Mouse (Mus musculus) retina, postnatal 7 days (tissue): ENCODE measurements around the gene Mcm2.

Source experiments
- DNase-seq: peaks from one replicate; pipeline ENCODE4 v3.0.0-alpha.2; 2012; ENCODE audit warnings: low read depth, low spot score

Mcm2 gene

DNA sequence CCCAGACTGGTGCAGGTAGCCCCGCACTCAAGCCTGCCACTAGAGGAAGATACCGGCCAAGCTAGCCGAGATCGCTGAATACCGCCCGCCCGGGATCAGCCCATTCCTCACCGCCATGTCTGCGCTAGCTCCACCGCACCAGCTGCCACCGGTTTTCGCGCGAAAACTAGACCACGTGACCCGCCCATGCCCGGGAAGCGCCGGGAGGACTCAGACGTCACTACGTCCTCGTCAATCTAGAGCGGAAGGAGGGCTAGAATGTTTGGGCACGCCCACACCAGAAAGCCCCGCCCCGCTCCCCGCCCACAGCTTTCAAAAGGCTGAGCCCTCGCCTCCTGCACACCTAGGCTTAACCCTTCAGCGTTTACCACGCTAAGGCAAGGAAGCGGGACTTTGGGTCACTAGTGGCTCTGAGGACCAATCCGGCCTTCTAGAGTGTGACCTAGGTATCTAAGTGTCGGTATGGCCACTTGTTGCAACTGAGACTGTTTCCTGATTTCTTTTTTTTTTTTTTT is at the start of gene Mcm2:
Gene Mcm2 (minus strand): TSS at position 247 of the 515 bp plus-strand sequence.
- peak; percentile 93 for DNase-seq

GRCm38 (mm10) chr6:88947771-88948170 is 49.2 kb upstream of the Mcm2 start:
- no peak for DNase-seq

DNA sequence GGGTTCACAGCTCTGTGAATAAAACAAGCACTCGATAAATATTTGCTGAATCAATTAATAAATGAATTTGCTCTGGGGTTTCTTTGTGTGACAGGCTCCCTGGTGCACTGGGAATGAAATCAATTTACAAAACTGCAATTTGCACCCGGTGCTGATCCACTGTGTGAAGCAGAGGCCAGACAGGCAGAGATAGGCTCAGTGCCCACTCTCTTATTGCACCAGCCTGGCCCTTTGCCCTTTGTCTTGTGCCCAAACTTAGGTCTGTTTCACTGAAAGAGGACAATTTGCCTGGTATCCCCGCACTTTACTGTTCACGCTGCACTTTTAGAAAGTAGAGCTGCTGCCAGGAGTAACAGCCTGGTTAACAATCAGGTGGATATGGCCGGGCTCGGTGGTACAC is 47.9 kb upstream of the Mcm2 start:
- no peak for DNase-seq

- DNase-seq, result no peak
These were observed 45.1 kb upstream of the Mcm2 start for GRCm38 (mm10) chr6:88943666-88944065.

GRCm38 (mm10) chr6:88942595-88942994 is 44.0 kb upstream of the Mcm2 start:
- DNase-seq, result no peak

GRCm38 (mm10) chr6:88941628-88942027 is 43.0 kb upstream of the Mcm2 start:
- DNase-seq, result no peak

GRCm38 (mm10) chr6:88940090-88940916 is 41.7 kb upstream of the Mcm2 start:
- no peak for DNase-seq

- DNase-seq, result no peak
These were observed 40.9 kb upstream of the Mcm2 start for GRCm38 (mm10) chr6:88939281-88940089.

DNA sequence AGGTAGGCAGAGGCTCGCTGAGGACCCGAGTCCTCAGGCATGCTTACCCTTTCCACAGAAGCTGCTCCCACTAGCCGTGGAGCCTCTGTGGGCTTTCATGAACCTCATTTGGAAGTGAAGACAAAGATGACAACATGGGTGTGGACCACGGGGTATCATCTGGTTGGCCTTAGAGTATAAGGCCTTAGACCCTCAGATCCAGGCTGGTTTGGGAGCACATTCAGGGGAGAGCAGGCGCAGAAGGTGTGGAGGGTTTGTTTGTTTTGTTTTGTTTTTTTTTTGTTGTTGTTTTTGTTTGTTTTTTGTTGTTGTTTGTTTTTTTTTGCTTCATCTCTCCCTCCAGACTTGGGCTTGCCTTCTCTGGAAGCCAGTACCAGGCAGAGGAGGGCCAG is 40.1 kb upstream of the Mcm2 start:
- no peak for DNase-seq

DNA sequence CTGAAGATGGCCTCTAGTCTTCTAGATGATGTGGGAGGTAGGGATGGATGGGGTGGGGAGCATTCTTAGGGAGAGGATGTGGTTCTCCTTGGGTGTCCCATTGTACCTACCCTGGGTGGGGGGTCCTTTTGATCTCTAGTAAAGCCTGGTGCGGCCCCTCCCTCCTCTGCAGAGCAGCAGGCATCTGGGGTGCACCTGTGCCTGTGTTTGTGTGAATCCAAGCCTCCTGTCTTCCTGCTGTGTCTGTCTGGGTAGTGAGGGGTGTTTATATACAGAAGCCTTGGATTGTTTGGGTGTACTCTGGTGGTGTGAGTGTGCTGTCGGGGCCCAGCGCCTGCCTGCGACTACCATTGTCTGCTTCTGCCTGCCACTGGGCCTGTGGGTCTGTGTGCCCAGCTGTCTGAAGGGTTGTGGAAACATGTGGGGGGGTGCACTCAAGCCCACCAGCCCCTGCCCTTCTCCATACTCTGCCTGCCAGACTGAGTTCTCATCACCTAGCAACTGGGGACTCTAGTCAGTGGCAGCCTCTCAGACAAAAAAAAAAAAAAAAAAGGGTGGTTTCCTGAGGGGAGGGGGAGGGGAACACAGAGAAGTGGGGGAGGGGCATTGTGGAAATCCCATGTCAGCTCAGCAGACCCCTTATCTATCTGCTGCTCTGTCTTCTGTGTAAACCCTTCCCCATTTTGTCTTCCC is 39.5 kb upstream of the Mcm2 start:
- DNase-seq, result no peak

DNA sequence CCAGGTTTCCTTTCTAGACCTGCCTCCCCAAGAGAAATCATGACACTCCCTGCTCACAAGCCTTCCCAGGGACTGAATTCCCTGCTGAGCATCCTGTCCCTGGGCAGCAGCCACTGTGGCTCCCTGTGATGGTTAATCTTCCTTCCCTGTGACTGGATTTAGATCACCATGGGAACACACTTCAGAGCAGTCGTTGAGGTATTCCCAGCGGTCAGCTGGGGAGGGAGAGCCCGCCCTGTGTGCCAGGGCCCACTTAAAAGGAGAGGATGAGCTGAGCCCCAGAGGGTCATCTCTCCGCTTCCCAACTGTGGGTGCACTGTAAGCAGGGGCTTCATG is 38.6 kb upstream of the Mcm2 start:
- DNase-seq, result no peak

DNA sequence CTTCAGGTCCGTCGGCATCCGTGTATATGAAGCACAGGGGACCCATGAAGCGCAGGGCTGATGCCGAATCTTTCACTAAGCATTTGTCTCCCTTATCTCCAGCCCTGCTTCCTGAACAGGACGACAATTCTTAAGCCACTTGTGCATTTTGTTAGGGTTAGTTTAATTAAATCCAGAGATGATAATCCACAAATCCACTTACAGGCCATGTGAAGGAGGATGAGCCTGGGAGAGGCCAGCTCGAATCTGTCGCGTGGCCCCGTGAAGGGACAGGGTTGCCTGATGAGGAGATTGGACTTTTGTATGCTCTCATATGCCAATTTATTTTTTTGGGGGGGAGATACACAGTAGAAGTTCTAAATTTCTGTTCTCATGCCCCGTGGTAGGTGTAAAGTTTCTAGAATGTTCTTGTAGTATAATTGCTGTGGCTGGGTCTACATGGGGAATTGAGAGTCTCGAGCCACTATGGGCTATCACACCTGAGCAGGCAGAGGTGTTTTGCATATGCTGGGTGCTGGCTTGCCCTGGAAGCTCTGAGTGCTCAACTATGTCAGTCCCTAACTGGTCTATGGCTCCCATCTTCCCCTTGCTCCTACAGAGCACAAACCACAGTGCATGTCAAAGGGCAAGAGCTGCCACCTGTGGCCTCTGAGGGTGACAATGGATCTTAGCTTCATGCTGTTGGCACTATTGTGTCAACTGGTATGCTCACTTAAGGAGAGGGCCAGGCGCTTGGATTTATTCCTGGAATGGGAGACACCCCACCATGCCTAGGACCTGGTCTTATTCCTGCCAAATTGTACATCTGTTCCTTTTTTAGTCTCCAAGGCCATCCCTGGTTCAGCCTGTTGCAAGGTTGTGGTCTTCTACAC is 38.0 kb upstream of the Mcm2 start:
- DNase-seq, result peak; percentile 52

DNA sequence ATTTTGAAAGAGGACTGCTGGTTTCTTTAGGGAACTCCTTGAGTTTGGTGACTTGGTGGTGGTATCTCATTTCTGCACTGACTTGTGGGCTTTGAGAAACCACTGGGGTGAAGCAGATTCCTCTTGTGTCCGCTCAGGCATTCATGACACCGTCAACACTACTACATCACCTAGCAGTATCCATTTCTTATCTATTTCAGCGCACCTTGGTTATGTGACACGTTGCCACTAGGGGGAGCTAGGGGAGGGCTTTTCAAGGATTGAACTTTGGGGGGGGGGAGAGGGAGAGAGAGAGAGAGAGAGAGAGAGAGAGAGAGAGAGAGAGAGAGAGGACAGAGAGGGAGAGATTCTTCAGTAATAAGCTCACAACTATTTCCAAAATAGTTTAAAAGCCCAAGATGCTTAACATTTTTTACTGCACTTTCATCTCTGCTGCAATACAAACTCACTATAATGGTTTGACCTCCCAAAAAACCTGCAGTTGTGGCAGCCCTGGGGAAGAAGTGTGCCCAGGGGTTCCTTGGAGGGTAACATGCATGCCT is 37.2 kb upstream of the Mcm2 start:
- peak; percentile 44 for DNase-seq

GRCm38 (mm10) chr6:88934816-88935215 is 36.2 kb upstream of the Mcm2 start:
- DNase-seq, result no peak

DNA sequence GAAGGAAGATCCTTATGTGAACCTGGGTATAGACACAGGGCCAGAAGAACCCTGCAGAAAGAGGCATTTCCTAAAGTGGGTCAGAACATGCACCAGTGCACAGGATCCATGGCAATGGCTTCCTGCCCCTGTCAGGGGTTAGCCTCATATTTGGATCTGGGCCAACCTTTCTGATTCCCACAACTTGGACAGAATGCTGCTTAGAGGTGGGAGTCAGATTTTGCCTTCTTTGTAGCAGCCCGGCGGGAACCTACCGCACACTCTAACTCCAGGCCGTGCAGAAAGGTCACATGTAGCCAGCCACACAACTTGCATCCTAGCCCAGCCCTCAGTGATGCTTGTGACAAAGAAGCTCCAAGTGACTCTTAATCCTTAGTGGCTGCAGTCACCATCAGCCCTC is 35.6 kb upstream of the Mcm2 start:
- no peak for DNase-seq

DNA sequence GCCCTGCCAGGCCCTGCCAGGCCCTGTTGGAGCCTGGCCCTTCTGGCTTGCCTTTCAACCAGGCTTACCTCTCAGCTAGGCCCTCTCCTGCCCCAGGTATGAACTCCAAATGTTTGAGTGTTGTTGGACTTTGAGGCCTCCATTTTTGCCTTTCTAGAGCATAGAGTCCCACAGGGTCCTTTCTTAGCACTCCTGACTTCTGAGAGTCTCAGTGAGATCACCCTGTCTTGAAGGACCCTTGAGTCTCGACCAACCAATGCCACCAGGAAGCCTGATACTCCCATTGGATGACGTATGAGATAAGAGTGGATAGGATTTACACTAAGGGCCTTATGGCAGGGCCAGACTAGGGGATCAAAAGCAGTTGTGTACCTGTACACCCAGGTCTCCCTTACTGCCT is 32.9 kb upstream of the Mcm2 start:
- DNase-seq, result no peak

- DNase-seq, result no peak
These were observed 31.5 kb upstream of the Mcm2 start for GRCm38 (mm10) chr6:88930049-88930448.

DNA sequence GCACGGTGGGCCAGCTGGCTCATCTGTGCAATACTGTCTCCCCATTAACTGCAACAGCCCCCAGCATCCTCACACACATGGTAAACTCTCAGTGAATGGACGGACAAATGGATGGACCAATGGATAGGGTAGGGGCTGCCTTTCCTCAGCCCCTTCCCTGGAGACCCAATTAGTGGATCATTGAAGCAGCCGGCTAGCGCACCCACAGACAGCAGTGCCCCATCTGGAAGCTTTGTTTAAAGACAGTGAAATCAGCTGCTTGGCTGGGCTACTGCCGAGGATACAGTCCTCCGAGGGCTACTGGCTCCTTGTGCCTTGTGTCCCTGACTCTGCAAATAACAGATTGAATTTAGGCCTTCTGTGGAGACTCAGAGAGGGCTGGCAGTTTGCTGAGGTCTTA is 30.9 kb upstream of the Mcm2 start:
- DNase-seq, result no peak

DNA sequence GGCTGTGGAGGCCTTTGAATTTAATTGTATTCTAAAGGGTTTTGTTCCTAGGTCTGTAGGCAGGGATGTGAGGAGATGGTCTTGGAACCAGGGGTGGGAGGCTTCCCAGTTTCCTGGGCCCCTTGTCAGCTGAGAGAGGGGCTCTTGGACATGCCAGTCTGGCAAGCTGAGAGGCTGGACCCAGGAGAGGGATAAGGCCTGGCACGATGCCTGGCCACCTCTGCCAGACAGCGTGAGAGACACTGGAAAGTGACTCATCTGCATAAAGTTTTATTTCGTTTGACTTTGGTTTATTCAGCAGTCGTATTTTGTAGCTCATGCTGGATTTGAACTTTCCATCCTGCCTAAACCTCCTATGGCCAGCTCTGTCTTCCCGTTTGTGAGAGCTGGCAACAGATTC is 30.0 kb upstream of the Mcm2 start:
- no peak for DNase-seq

DNA sequence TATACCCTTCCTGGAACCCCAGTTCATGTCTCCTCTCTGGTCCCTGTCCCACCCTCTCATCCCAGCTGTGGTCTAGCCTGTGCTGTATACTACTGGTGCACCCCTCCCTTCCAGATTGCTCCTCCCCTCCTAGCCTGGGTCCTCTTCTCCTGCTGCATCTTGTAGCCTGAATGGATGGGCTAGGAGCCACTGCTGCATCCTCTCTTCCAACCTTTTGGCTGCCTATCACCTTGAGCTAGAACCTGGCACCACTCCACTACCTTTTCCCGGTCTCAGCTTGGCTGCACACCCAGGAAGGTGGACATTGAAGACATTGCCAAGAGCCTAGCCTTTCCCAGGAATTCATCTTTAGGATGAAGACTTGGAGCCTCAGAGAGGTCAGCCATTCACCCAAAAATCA is 29.4 kb upstream of the Mcm2 start:
- DNase-seq, result no peak

- peak; percentile 63 for DNase-seq
These were observed 29.0 kb upstream of the Mcm2 start for GRCm38 (mm10) chr6:88927595-88927994.
